Mouse (Mus musculus) megakaryocyte, adult 5-6 weeks (primary cell): ENCODE measurements at regions not wholly inside any gene's neighbourhood (a gene's known extent, or its start where the extent isn't known, plus 50 kb on each side); places are given as distances from the start of the nearest gene placed in this dataset.

ENCODE experiments used
- ATAC-seq: 2 replicates; pipeline ENCODE4 v1.8.0; 2016; ENCODE audit warnings: mild to moderate bottlenecking, inconsistent platforms; ENCODE audit not compliant: poor library complexity, severe bottlenecking

DNA sequence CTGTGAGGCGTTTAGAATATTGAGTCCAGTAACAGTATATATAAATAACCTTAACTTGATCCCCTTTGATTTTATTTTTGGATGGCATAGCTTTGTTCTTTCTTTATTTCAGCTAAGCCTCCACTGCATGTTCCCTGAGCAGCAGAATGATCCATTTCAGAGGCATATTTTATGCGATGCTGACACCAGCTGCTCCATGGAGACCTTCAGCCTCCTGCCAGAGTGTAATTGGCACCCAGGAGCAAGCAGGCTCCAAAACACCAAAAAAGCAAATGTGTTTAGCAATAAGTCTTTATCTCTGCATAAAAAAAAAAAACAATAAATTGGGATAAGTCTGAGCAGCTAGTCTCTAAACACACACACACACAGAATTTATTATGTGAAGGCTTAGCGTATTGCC lies 170.7 kb upstream of the Dkk2 start:
- no peak for ATAC-seq

DNA sequence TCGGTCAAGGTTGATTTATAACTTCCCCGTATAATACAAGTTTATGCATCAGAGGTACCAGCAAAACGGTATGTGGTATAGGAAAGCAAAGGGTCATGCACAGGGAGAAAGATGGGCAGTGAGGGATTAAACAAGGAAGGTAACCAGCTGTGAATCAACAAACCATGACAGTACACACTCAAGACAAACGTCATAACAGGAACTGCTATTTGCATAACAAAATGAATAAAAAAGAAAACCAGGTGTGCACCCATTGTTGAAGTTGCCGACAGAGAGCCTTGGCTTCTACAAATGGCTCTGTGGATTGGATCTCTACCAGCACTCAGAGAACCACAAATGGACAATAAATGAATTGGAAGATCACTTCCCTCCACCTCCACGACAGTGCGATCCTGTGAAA lies 170.1 kb upstream of the Dkk2 start:
- ATAC-seq = no peak

DNA sequence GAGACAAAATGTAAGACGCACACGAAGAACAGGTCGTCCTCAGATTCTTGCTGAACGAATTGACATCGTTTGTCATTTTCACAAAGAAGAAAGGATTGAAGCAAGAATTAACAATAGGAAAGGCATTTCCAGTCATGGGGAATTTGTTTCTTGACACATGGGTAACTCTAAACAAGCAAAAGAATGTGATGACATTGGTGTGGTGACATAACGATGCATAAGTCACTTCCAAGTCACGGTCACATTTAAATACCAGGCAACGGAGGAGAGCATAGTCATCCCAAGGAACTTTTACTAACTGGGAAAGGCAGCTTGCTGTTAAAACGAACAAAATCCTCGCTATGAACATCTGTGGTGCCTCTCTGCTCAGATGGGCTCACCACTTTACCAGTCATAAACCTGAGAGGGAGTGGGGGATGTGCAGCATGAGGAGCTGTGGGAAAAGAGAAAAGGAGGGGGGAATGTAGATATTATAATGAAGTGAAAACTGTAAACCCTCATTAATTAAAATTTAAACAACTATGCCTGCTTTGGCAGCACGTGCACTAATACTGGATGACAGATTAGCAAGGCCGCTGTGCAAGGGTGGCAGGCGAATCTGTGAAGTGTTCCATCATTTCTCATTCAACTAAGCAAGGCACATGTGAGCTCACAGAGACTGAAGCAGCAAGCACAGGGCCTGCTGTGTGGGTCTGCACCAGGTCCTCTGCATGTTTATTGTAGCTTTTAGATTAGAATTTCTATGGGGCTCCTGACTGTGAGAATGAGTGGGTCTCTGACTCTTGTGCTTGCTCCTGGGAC lies 167.2 kb upstream of the Dkk2 start:
- no peak for ATAC-seq

- no peak for ATAC-seq
These were observed 165.6 kb upstream of the Dkk2 start for GRCm38 (mm10) chr3:131919476-131919875.

GRCm38 (mm10) chr3:131921161-131921560 lies 163.9 kb upstream of the Dkk2 start:
- peak; percentile 60; the same call in 1 of the 2 replicates for ATAC-seq

DNA sequence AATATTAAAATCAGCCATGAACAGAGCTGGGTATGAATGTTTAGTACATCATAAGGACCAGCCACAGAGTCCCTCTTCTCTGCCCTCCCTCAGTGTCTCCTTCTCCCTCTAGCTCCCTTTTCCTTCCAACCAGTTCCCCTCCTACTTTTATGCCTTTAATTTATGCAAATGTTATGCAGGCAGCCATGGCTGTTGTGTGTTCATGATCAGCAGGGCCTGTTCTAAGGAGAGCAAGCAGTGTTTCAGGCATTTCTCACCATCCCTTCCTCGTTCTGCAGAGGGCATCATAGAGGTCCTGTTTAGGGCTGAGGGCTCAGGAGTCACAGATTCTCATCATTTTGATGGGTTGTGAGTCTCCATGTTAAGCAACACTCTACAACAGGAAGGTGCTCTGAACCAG lies 162.4 kb upstream of the Dkk2 start:
- no peak for ATAC-seq

DNA sequence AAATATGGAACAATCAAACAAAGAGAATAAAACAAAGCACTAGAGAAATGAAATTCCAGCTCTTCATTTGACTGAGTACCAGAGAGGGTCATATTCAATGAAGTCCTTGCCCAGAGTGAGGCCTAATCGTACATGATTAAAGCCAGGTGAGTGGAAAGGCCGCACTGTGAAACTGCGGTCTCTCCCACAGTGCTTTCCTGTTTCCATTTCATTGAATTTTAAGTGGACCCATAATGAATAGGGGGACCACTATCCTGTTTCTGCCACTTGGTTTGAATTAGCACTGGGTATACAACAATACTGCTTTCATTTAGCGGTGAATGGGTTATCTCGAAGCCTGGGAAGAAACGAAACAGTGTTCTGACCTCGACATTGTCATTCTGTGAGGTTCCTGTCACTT lies 144.2 kb upstream of the Dkk2 start:
- no peak for ATAC-seq

- ATAC-seq = no peak
These were observed 142.9 kb upstream of the Dkk2 start for GRCm38 (mm10) chr3:131941961-131942753.

- ATAC-seq = no peak
These were observed 141.7 kb upstream of the Dkk2 start for GRCm38 (mm10) chr3:131943436-131943835.

DNA sequence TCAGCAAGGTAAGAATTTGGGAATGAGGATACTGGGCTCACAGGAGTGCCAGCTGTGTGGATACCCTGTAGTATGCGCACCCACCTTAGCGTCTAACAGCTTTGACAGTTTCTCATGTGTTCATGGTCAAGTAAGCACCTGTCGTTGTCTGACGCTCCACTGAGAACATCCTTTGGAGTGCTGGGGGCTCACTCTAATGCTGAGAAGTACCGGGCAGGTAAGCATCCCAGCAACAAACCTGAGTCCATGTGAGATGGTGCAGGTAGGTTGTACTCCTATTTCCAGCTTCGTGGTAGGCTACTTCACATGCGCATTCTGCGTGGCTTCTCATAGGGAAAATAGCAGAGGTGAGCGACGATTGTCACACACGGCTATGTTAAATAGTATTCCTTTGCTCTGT lies 129.3 kb upstream of the Dkk2 start:
- ATAC-seq = no peak

DNA sequence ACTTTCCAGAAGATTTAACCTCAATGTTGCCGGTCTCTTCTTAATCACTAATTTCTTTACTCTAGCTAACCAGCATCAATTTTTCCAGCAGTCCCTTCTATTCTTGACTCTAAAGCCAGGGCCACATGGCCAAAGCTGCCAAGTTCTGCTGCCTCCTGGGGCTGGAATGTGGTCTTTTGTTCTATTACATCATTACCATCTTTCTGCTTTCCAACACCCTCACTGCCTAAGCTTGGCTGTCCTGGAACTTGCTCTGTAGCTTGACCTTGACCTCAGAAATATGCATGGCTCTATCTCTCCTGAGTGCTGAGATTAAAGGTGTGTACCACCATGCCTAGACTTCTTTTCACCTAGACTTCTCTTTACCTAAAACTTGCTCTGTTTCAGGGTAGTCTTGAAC lies 124.5 kb upstream of the Dkk2 start:
- no peak for ATAC-seq

DNA sequence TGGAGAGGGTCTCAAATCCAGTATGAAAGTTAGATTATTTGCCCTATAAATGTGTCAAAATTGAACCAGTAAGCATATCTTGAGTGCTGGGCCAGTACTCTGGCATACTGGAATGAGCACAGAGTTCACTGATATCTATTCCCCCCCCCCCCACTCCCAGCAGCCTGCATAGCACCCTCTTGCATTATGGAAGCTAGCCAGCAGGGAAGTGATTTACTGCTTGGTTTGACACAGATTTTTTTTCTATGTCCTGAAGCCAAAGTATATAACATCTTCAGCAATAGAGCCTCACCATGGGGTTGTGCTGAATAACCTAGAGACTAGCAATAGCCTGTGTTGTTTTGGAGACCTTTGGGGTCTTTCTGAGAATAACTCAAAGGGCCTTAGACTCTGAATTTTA lies 123.5 kb upstream of the Dkk2 start:
- ATAC-seq = no peak

DNA sequence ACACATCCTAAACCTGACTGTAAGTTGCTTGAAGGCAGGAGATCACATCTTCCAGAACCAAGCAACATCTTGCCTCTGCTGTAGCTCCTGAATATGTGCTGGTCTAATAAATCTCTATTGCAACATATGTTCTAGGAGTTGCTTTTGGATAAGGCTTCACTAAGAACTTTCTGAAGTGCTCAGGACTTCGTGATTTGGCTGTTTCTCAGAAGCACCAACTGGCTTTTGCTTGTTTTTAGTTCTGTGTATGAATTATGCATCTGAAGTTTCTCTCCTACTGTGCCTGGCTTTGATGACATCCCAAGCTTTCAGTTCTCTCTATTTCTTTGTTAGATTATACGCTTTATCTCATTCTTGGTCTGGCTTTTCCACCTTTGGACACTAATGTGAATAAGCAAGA lies 122.2 kb upstream of the Dkk2 start:
- no peak for ATAC-seq

- no peak for ATAC-seq
These were observed 120.1 kb upstream of the Dkk2 start for GRCm38 (mm10) chr3:131964952-131965351.

DNA sequence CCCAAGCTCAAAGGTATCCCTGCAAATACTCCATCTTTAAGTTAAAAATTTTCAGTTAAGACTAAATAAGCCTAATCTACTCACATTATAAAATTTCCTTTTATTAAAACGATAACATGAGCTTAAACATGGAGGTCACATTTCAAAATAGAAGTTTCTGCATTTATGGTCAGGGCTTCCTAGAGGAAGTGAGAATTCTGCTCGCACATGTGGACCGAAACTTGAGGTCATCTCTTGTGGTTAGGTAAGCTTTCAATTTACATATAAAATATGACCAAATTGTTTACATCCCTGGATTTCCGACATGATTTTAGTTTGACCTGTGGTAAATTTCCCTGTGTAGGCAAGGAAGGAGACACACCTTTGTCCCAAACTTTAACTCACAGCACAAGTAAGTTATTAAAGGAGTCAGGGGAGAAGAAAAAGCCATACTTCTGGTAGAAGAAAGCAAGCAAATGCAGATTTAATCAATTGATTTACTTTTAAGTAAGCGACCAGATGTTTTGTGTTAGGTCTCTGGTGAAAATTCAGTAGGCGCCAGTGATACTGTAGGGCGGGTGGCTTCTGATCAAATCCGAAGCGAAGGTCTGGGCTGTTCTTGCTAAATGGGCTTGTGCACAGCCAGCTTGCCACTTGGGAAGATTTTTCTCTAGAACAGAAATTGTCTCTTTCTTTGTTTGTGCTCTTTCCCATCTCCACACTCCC lies 119.5 kb upstream of the Dkk2 start:
- ATAC-seq = peak; percentile 89

GRCm38 (mm10) chr3:131967288-131967687 lies 117.8 kb upstream of the Dkk2 start:
- no peak for ATAC-seq

- no peak for ATAC-seq
These were observed 114.3 kb upstream of the Dkk2 start for GRCm38 (mm10) chr3:131970827-131971226.

DNA sequence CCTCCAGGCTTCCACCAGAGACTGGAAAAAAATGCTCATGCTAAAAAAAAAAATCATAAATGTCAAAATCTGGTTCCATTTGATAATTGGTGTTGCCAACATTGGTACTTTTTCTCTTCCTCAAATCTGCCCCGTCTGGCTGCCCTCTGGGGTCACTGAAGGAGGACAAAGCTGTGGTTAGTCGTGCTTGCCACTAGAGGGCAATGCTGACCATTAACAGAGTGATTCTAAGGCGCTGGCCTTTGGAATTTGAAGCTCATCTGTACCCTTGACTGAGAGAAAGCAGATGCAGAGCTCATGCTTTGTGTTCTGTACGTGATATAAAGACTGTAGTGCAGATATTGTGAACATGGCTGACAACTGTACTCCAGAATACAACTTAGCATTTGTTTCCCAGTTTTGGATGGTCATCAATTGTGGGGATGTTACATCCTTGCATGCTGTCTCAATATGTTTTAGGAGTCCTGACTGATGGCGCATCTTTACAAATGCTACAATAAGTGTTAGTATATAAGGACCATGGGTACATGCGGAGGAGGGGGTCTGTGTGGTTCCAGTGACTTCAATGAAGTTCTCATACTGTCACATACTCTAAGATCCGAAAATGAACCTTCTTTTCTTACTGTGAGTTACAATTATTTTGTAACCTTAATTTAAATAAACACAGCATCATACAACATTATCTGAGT lies 109.0 kb upstream of the Dkk2 start:
- peak; percentile 98 for ATAC-seq

DNA sequence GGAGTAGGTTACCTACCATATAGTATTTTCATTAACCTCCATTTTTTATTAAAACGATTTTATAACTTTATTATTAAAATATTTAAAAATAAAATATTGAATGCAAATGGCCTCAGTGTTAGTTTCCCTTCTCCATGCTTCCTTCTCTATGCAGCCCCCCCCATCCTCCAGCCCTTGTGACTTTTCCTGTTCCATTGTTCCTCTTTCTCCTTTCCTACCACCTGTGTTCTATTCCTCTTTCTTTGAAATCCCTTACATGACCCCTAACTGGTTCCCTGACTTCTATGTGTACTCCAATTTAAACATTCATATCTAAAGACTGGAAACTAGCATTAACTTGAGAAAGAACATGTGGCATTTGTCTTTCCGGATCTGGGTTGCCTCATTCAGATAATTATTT lies 101.8 kb upstream of the Dkk2 start:
- no peak for ATAC-seq

GRCm38 (mm10) chr3:131998838-131999613 lies 86.1 kb upstream of the Dkk2 start:
- ATAC-seq = no peak
